Mouse (Mus musculus) spleen, adult 2 months (tissue): ENCODE measurements around the gene Hist1h4a. TPM values are rescaled to one million over a fixed set of nuclear protein-coding genes. Genes with fewer than 3 reads are reported as not detected.
"Not testable (repeated sequence)": the region's sequence is repeated elsewhere in the genome, so short reads cannot be mapped to it uniquely, and the experiment has no call there.

Source experiments
- DNase-seq, 2 experiments: peaks; one replicate each; pipeline versions ENCODE4 v3.0.0 to v3.0.0-alpha.2; 2012 to 2021; ENCODE audit warnings: low spot score in 2 of 2, low read depth in 1 of 2
- H3K27ac ChIP-seq: fragments of 200-500 bp; 2 replicates; pipeline ENCODE4 v1.5.1; 2012; ENCODE audit warnings: low read length, inconsistent platforms; ENCODE audit not compliant: insufficient read depth
- H3K27me3 ChIP-seq: fragments of 200-500 bp; 2 replicates; pipeline ENCODE4 v1.6.1; 2012; ENCODE audit warnings: mild to moderate bottlenecking, moderate library complexity, low read length, inconsistent platforms; ENCODE audit not compliant: control insufficient read depth, insufficient read depth
- H3K36me3 ChIP-seq: fragments of 200-500 bp; 2 replicates; pipeline ENCODE4 v1.6.1; 2012; ENCODE audit warnings: mild to moderate bottlenecking, low read length, inconsistent platforms; ENCODE audit not compliant: control insufficient read depth, insufficient read depth
- H3K4me1 ChIP-seq: fragments of 200-500 bp; 2 replicates; pipeline ENCODE4 v1.6.1; 2011; ENCODE audit warnings: inconsistent platforms; ENCODE audit not compliant: control insufficient read depth, insufficient read depth, insufficient read length
- H3K4me3 ChIP-seq: fragments of 200-500 bp; 2 replicates; pipeline ENCODE4 v1.5.1; 2011; ENCODE audit warnings: mild to moderate bottlenecking, inconsistent platforms; ENCODE audit not compliant: insufficient read depth, insufficient read length; ENCODE audit errors: extremely low read depth
- CTCF ChIP-seq: fragments of 200-500 bp; IDR thresholded peaks from 2 replicates; pipeline ENCODE4 v1.5.1; 2011; ENCODE audit warnings: mild to moderate bottlenecking, inconsistent platforms; ENCODE audit not compliant: insufficient read depth, insufficient read length, insufficient replicate concordance; ENCODE audit errors: extremely low read depth
- POLR2A ChIP-seq: fragments of 200-500 bp; IDR thresholded peaks from 2 replicates; pipeline ENCODE4 v1.6.1; 2011; ENCODE audit warnings: low read depth, low read length, inconsistent platforms
- WGBS: fragments of 180-500 bp; shearing (Covaris S2); methylation state at CpG from one replicate; pipeline ENCODE4 v1.1.7; 2018; 5-methylcytosine and 5-hydroxymethylcytosine counted together
- polyA plus RNA-seq: library from polyadenylated mRNA; depleted of rRNA; stranded (reverse); fragments of >200 nt; gene quantifications from 2 replicates; pipeline ENCODE4 v1.2.3, GENCODE M21; 2012

The Hist1h4a gene
- polyA plus RNA-seq, 1 experiment = 16.1 TPM

- Histone ChIP-seq H3K27ac (no peak overlapping the region), H3K4me1 (no peaks in the 10 kb centered on the region), H3K4me3 (no peak overlapping the region), H3K36me3 (no peaks in the 10 kb centered on the region), H3K27me3 (no peaks in the 10 kb centered on the region)
- DNase-seq = no peak
- TF ChIP-seq POLR2A (no peak), CTCF (no peak)
- WGBS = 76% methylated on average over 7 of the region's 7 CpGs
Measured at GRCm38 (mm10) chr13:23778339-23778738, 17.3 kb upstream of the Hist1h4a start.

GRCm38 (mm10) chr13:23772561-23773313 is 11.7 kb upstream of the Hist1h4a start:
- no peak for DNase-seq
- 63% methylated on average over 21 of the region's 21 CpGs for WGBS
- H3K36me3 ChIP-seq = no peaks in the 10 kb centered on the region
- TF ChIP-seq POLR2A (no peak), CTCF (no peak)
- no peak overlapping the region for H3K4me3 ChIP-seq
- no peaks in the 10 kb centered on the region; the same call in 1 of the 2 replicates for H3K4me1 ChIP-seq
- no peaks in the 10 kb centered on the region for H3K27me3 ChIP-seq
- H3K27ac ChIP-seq = no peak overlapping the region

- H3K4me3 ChIP-seq, H3K27ac ChIP-seq, DNase-seq, H3K4me1 ChIP-seq, H3K27me3 ChIP-seq, H3K36me3 ChIP-seq: not testable (repeated sequence)
- WGBS = 86% methylated on average over 2 of the region's 2 CpGs
Measured at GRCm38 (mm10) chr13:23769613-23770012, 8.6 kb upstream of the Hist1h4a start, which contains the start of gene Trim38. Gene Trim38 (plus strand): TSS chr13:23769913.

- Histone ChIP-seq H3K27ac (no peak overlapping the region), H3K4me3 (no peak overlapping the region), H3K27me3 (no peaks in the 10 kb centered on the region), H3K4me1 (no peaks in the 10 kb centered on the region; the same call in 1 of the 2 replicates), H3K36me3 (no peaks in the 10 kb centered on the region)
- no peak for DNase-seq
- 5% methylated on average over 5 of the region's 5 CpGs for WGBS
- TF ChIP-seq POLR2A = no peak
- no peak for TF ChIP-seq CTCF
Measured at GRCm38 (mm10) chr13:23768834-23769397, 7.9 kb upstream of the Hist1h4a start.

- no peak overlapping the region for H3K27ac ChIP-seq
- H3K36me3 ChIP-seq = no peaks in the 10 kb centered on the region
- H3K4me3 ChIP-seq = no peak overlapping the region
- no peak for TF ChIP-seq CTCF
- TF ChIP-seq POLR2A = no peak
- no peaks in the 10 kb centered on the region for H3K27me3 ChIP-seq
- DNase-seq = no peak
- no peaks in the 10 kb centered on the region; the same call in 1 of the 2 replicates for H3K4me1 ChIP-seq
Measured at GRCm38 (mm10) chr13:23766772-23767171, 5.7 kb upstream of the Hist1h4a start.

GRCm38 (mm10) chr13:23765172-23765513 is 4.1 kb upstream of the Hist1h4a start:
- TF ChIP-seq POLR2A = no peak
- no peak for TF ChIP-seq CTCF
- no peak for DNase-seq
- 69% methylated on average over 1 of the region's 1 CpGs for WGBS
- Histone ChIP-seq H3K4me3 (no peak overlapping the region), H3K36me3 (no peaks in the 10 kb centered on the region), H3K27ac (no peak overlapping the region), H3K4me1 (no peaks in the 10 kb centered on the region; the same call in 1 of the 2 replicates), H3K27me3 (no peaks in the 10 kb centered on the region)

- peak overlapping the region; percentile 67; the same call in 1 of the 2 replicates for H3K4me3 ChIP-seq
- H3K27ac ChIP-seq = peak overlapping the region; percentile 78
- DNase-seq = no peak
- H3K36me3 ChIP-seq = no peaks in the 10 kb centered on the region
- no peaks in the 10 kb centered on the region for H3K27me3 ChIP-seq
- WGBS = 51% methylated on average over 12 of the region's 12 CpGs
- TF ChIP-seq CTCF (no peak), POLR2A (no peak)
- no peaks in the 10 kb centered on the region; the same call in 1 of the 2 replicates for H3K4me1 ChIP-seq
Measured at GRCm38 (mm10) chr13:23764324-23765171, 3.5 kb upstream of the Hist1h4a start.
